Mouse (Mus musculus) kidney, adult 2 months (tissue): Measurements from ENCODE around the gene Ace2. TPM values are rescaled to one million over a fixed set of nuclear protein-coding genes. Genes with fewer than 3 reads are reported as not detected.

Experiments used
- DNase-seq: peaks from one replicate; pipeline ENCODE4 v3.0.0; 2021
- H3K27ac ChIP-seq: fragments of 200-500 bp; 2 replicates; pipeline ENCODE4 v1.5.1; 2012; ENCODE audit warnings: low read depth, low read length, control low read depth, inconsistent platforms; ENCODE audit not compliant: insufficient read depth
- H3K27me3 ChIP-seq: fragments of 200-500 bp; replicated peaks from 2 replicates; pipeline ENCODE4 v1.6.1; 2012; ENCODE audit warnings: mild to moderate bottlenecking, moderate library complexity, low read length, inconsistent platforms; ENCODE audit not compliant: control insufficient read depth, insufficient read depth
- H3K36me3 ChIP-seq: fragments of 200-500 bp; 2 replicates; pipeline ENCODE4 v1.6.1; 2012; ENCODE audit warnings: mild to moderate bottlenecking, moderate library complexity, low read length, inconsistent platforms; ENCODE audit not compliant: control insufficient read depth, insufficient read depth
- H3K4me1 ChIP-seq: fragments of 200-500 bp; 2 replicates; pipeline ENCODE4 v1.6.1; 2011; ENCODE audit warnings: low read length; ENCODE audit not compliant: control insufficient read depth, insufficient read depth
- H3K4me3 ChIP-seq: fragments of 200-500 bp; 2 replicates; pipeline ENCODE4 v1.5.1; 2011; ENCODE audit warnings: mild to moderate bottlenecking, low read depth, low read length, control low read depth; ENCODE audit not compliant: insufficient read depth
- CTCF ChIP-seq: fragments of 200-500 bp; conservative IDR thresholded peaks from 2 replicates; pipeline ENCODE4 v1.5.1; 2011; ENCODE audit warnings: low read depth, mild to moderate bottlenecking, control low read depth, low read length, moderate library complexity, mixed read lengths; ENCODE audit not compliant: insufficient read depth, insufficient read length
- POLR2A ChIP-seq: fragments of 200-500 bp; IDR thresholded peaks from one replicate; pipeline ENCODE4 v1.6.1; 2011; ENCODE audit warnings: low read depth, low read length, control low read depth
- WGBS: fragments of 180-500 bp; shearing (Covaris S2); methylation state at CpG from one replicate; pipeline ENCODE4 v1.1.7; 2018; 5-methylcytosine and 5-hydroxymethylcytosine counted together
- polyA plus RNA-seq: library from polyadenylated mRNA; depleted of rRNA; stranded (reverse); fragments of >200 nt; gene quantifications from 2 replicates; pipeline ENCODE4 v1.2.3, GENCODE M21; 2012; rRNA removed

The Ace2 gene
- polyA plus RNA-seq, 1 experiment = 11.0 TPM

DNA sequence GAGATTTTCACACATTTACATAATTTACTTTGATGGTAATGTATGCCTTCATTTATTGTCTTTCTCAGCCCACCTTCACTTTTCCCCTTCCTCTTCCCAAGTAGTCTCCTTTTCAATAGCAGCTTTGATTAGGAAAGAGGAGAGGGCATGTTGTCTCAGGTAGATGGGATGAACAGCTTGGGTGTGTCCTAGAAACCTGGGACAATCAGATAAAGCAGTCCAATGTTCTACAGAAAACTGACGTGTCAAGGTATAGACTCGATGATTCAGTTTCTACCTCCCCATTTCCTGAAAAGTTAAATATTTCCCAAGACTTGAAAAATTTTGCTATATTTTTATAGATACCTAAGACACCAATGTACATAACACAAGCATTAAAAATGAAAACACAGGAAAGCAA, 39.7 kb downstream of the Ace2 start:
- Histone ChIP-seq H3K27me3 (no peaks in the 10 kb centered on the region), H3K4me3 (no peak overlapping the region), H3K4me1 (no peaks in the 10 kb centered on the region), H3K27ac (no peak overlapping the region), H3K36me3 (no peaks in the 10 kb centered on the region)
- no peak for TF ChIP-seq CTCF
- no peak for TF ChIP-seq POLR2A
- DNase-seq = no peak
- 70% methylated on average over 2 of the region's 2 CpGs for WGBS

DNA sequence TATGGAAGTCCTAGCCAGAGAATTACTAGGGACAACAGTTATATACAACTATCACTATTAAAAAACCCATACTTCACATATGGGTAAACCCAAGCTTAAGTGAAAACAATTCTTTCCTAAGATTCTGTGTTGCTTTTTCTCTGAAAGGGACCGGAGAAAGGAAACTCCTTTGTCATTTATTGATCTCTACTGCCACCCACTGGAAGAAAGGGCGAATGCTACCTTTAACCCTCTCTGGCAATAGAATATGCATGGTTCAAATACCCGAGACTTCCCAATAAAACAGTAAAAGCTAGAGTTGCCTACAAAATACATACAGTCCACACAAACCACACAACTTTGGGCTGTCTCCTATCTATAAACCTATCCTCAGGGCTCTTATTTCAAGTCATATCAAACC, 40.6 kb downstream of the Ace2 start:
- TF ChIP-seq POLR2A = no peak
- 0 out of 2 replicates have a peak, but pooled peaks have one; percentile 8 for TF ChIP-seq CTCF
- Histone ChIP-seq H3K4me3 (no peak overlapping the region), H3K36me3 (no peaks in the 10 kb centered on the region), H3K27me3 (no peaks in the 10 kb centered on the region), H3K27ac (no peak overlapping the region), H3K4me1 (no peaks in the 10 kb centered on the region)
- 0% methylated on average over 3 of the region's 3 CpGs for WGBS
- peak; percentile 60 for DNase-seq

DNA sequence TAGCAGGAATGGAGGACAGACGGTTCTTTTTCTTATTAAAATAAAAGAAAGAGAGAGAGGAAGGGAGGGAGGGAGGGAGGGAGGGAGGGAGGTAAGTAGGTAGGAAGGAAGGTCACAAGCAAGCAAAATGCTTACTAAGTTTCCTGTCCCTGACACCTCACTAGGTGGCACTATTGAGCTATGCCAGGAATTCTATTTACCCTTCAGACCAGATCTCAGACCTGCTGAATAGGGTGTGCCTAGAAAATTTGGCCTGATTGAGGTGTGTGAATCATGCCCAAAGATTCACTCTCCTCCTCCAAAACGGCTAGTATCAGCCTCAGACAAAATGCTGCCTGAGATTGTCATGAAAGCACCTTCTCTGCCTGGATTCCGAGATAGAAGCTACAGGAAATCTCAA, 44.7 kb downstream of the Ace2 start:
- H3K27me3 ChIP-seq = no peaks in the 10 kb centered on the region
- 0 out of 2 replicates have a peak, but pooled peaks have one; percentile 37 for TF ChIP-seq CTCF
- no peak for TF ChIP-seq POLR2A
- peak; percentile 53 for DNase-seq
- no peak overlapping the region for H3K27ac ChIP-seq
- H3K36me3 ChIP-seq = no peaks in the 10 kb centered on the region
- H3K4me3 ChIP-seq = no peak overlapping the region
- 33% methylated on average over 3 of the region's 3 CpGs for WGBS
- H3K4me1 ChIP-seq = no peaks in the 10 kb centered on the region

DNA sequence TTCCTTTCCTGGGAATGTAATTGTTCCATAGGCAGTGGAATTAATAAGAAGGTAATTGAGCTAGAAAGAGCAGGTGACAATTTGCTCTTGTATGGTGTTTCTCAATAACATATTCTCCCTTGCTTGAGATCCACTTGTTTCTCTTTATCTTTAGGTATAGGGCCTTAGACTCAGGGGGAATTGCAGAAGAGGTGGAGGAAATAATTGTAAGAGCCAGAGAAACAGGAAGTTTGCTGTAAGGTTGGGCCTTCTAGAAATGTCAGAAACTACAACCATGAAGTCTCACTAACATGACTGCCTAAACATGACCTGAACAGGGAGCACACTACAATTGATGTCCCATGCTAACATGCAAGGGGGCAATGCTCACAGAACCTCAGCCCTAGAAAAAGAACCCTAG, 50.7 kb downstream of the Ace2 start:
- no peak for DNase-seq
- Histone ChIP-seq H3K36me3 (no peaks in the 10 kb centered on the region), H3K4me1 (no peaks in the 10 kb centered on the region), H3K27me3 (no peaks in the 10 kb centered on the region), H3K4me3 (no peak overlapping the region), H3K27ac (no peak overlapping the region)
- TF ChIP-seq POLR2A (no peak), CTCF (no peak)

DNA sequence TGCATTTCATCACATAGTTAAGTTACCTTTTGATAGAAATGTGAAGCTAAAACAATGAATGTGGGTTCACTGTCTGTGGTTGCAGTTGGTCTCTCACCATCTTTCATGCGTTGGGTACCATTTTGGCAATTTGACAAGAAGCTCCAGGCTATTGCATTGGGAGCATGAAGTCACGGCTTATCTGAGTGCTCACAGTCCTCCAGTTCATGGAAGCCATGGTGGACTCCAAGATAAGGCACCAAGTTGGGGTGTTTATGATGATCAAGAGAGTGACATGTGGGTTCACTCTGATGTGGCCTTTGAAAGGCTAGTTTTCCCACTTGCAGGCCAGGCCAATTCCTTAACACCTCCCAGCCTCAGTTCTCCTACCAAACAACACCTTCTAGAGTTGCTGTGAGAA, 58.5 kb downstream of the Ace2 start:
- WGBS = 90% methylated on average over 2 of the region's 2 CpGs
- TF ChIP-seq POLR2A (no peak), CTCF (no peak)
- H3K27me3 ChIP-seq = no peaks in the 10 kb centered on the region
- no peak for DNase-seq
- no peak overlapping the region for H3K27ac ChIP-seq
- no peaks in the 10 kb centered on the region for H3K4me1 ChIP-seq
- no peaks in the 10 kb centered on the region for H3K36me3 ChIP-seq
- no peak overlapping the region for H3K4me3 ChIP-seq

DNA sequence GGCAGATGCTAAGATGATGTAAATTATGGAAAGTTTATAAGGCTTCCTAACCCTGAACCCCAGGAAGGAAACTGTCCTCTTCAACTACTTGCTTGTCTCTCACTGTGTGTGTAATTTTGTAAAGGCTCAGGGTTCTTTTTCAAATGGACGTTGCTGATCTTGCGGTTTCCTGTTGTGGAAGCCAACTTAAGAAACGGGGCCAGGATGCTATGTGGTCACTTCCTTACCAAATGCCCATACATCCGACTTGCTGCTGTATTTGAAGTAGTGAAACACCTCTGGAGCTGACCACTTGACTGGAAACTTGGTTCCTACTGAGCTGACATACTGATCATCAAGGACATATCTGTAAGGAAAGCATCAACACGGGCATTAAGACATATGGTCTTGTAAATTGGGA, 61.4 kb downstream of the Ace2 start:
- H3K27ac ChIP-seq = no peak overlapping the region
- DNase-seq = no peak
- no peaks in the 10 kb centered on the region for H3K27me3 ChIP-seq
- TF ChIP-seq POLR2A = no peak
- TF ChIP-seq CTCF = no peak
- no peak overlapping the region for H3K4me3 ChIP-seq
- WGBS = 67% methylated on average over 5 of the region's 5 CpGs
- no peaks in the 10 kb centered on the region for H3K36me3 ChIP-seq
- H3K4me1 ChIP-seq = no peaks in the 10 kb centered on the region

DNA sequence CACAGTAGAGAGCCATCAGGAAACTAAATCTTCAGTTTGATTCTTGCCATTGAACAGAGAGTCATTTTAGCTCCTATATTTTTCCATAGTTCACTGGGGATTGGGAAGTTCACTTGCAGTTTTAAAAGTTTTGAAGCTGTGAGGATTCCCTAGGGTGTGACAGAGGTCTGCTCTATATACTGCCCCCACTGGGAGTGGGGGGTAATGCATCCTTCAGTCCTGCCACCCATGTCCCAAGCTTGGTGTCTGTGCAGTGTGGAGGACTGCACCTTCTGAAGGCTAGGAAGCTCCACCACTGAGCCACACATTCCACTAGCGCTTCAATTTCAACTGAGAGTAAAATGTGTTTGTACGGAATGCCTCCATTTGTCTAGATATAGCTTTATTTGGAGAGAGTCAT, 82.9 kb downstream of the Ace2 start:
- Histone ChIP-seq H3K27me3 (no peaks in the 10 kb centered on the region), H3K4me1 (no peaks in the 10 kb centered on the region), H3K4me3 (no peak overlapping the region), H3K27ac (no peak overlapping the region), H3K36me3 (no peaks in the 10 kb centered on the region)
- TF ChIP-seq CTCF (peak; percentile 39), POLR2A (no peak)
- 93% methylated on average over 2 of the region's 2 CpGs for WGBS
- no peak for DNase-seq

DNA sequence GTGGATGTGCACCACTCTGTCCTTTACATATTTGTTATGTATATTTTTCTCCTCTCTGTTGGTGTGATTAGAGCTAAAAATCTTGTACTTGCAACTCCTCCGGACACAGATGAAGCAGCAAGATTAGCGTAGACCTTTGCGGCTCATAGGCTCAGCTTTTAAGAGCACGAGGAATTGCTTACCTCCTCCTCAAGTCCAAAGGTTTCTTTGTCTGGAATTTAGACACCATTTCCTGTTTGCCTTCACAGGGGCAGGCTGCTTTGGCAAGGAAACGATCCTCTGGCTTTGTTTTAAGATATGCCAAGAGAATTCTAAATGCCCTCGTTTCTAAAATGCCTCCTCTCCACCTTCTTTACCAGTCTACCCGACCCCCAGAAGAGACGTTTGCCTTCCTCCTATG, 94.2 kb downstream of the Ace2 start:
- WGBS = 28% methylated on average over 8 of the region's 8 CpGs
- TF ChIP-seq CTCF (no peak), POLR2A (no peak)
- H3K4me3 ChIP-seq = no peak overlapping the region
- H3K4me1 ChIP-seq = 0 out of 2 replicates have a peak, but pooled peaks cover 5% of the 10 kb centered on the region
- peak overlapping the region; percentile 55 for H3K27ac ChIP-seq
- DNase-seq = peak; percentile 56
- no peaks in the 10 kb centered on the region for H3K27me3 ChIP-seq
- H3K36me3 ChIP-seq = no peaks in the 10 kb centered on the region

Other genes with a start within 250 kb of the Ace2 start
- 1.2 and 2.2 TPM in 2 replicates for gene Ap1s2, start 230.3 kb upstream of the Ace2 start, polyA plus RNA-seq
- 6.2 and 10.5 TPM in 2 replicates for gene Zrsr2, start 180.7 kb upstream of the Ace2 start, polyA plus RNA-seq
- gene Car5b, start 111.3 kb upstream of the Ace2 start, polyA plus RNA-seq = 45.6 and 49.1 TPM in 2 replicates
- 5.9 and 6.7 TPM in 2 replicates for gene Siah1b, start 62.8 kb upstream of the Ace2 start, polyA plus RNA-seq
- 171 and 274 TPM in 2 replicates for gene Cltrn, start 50.5 kb upstream of the Ace2 start, polyA plus RNA-seq
- gene Bmx, start 118.9 kb downstream of the Ace2 start, polyA plus RNA-seq = 0.34 and 0.50 TPM in 2 replicates
- 1.1 and 1.7 TPM in 2 replicates for gene Pir, start 130.0 kb downstream of the Ace2 start, polyA plus RNA-seq
- 5.8 and 6.0 TPM in 2 replicates for gene Vegfd, start 234.0 kb downstream of the Ace2 start, polyA plus RNA-seq